Mouse (Mus musculus): ENCODE measurements around the gene Arpc5. TPM values are rescaled to one million over a fixed set of nuclear protein-coding genes. Genes with fewer than 3 reads are reported as not detected.

Gene Arpc5
- polyA plus RNA-seq, 1 experiment from 2014 or later: 380 TPM

- H3K27me3 ChIP-seq (ENCODE audit: control insufficient read depth, insufficient read depth, low read depth, low read length): no peaks in the 10 kb centered on the region
- no peak overlapping the region for H3K4me3 ChIP-seq (ENCODE audit: low read depth, low read length)
- H3K9me3 ChIP-seq (replicated peaks; ENCODE audit: control insufficient read depth, low read length, poor library complexity, severe bottlenecking): no peaks in the 10 kb centered on the region
- no peak for ATAC-seq
- no peak overlapping the region for H3K27ac ChIP-seq (ENCODE audit: low read length)
- H3K36me3 ChIP-seq (ENCODE audit: control insufficient read depth, insufficient read depth, low read length): no peaks in the 10 kb centered on the region
- no peak overlapping the region for H3K9ac ChIP-seq (ENCODE audit: low read depth, low read length)
- WGBS: 24% methylated on average over 4 of the region's 4 CpGs
- H3K4me2 ChIP-seq (ENCODE audit: low read length): no peak overlapping the region
- no peaks in the 10 kb centered on the region for H3K4me1 ChIP-seq (ENCODE audit: control insufficient read depth, insufficient read depth, low read length)
Observed at GRCm38 (mm10) chr1:152791269-152791668, 24.9 kb downstream of the Arpc5 start.

- no peaks in the 10 kb centered on the region for H3K4me1 ChIP-seq (ENCODE audit: control insufficient read depth, insufficient read depth, low read length)
- no peaks in the 10 kb centered on the region for H3K9me3 ChIP-seq (replicated peaks; ENCODE audit: control insufficient read depth, low read length, poor library complexity, severe bottlenecking)
- no peak for ATAC-seq
- no peak overlapping the region for H3K4me3 ChIP-seq (ENCODE audit: low read depth, low read length)
- H3K4me2 ChIP-seq (ENCODE audit: low read length): no peak overlapping the region
- 19% methylated on average over 12 of the region's 12 CpGs for WGBS
- H3K27ac ChIP-seq (ENCODE audit: low read length): no peak overlapping the region
- H3K27me3 ChIP-seq (ENCODE audit: control insufficient read depth, insufficient read depth, low read depth, low read length): no peaks in the 10 kb centered on the region
- H3K9ac ChIP-seq (ENCODE audit: low read depth, low read length): no peak overlapping the region
- H3K36me3 ChIP-seq (ENCODE audit: control insufficient read depth, insufficient read depth, low read length): no peaks in the 10 kb centered on the region
Observed at GRCm38 (mm10) chr1:152792736-152793494, 26.6 kb downstream of the Arpc5 start.

GRCm38 (mm10) chr1:152793495-152794130 is 27.3 kb downstream of the Arpc5 start:
- WGBS: 26% methylated on average over 6 of the region's 6 CpGs
- Histone ChIP-seq H3K27ac (ENCODE audit: low read length) (no peak overlapping the region), H3K9ac (ENCODE audit: low read depth, low read length) (no peak overlapping the region)

GRCm38 (mm10) chr1:152795688-152796255 is 29.4 kb downstream of the Arpc5 start:
- Histone ChIP-seq H3K27ac (ENCODE audit: low read length) (no peak overlapping the region), H3K9ac (ENCODE audit: low read depth, low read length) (no peak overlapping the region), H3K4me1 (ENCODE audit: control insufficient read depth, insufficient read depth, low read length) (0 out of 2 replicates have a peak, but pooled peaks cover 3% of the 10 kb centered on the region), H3K27me3 (ENCODE audit: control insufficient read depth, insufficient read depth, low read depth, low read length) (no peaks in the 10 kb centered on the region), H3K4me2 (ENCODE audit: low read length) (no peak overlapping the region), H3K36me3 (ENCODE audit: control insufficient read depth, insufficient read depth, low read length) (no peaks in the 10 kb centered on the region), H3K4me3 (ENCODE audit: low read depth, low read length) (no peak overlapping the region), H3K9me3 (replicated peaks; ENCODE audit: control insufficient read depth, low read length, poor library complexity, severe bottlenecking) (no peaks in the 10 kb centered on the region)
- WGBS: 69% methylated on average over 8 of the region's 8 CpGs
- no peak for ATAC-seq

More at GRCm38 (mm10) chr1:152793495-152794130, 27.3 kb downstream of the Arpc5 start:
- Histone ChIP-seq H3K36me3 (ENCODE audit: control insufficient read depth, insufficient read depth, low read length) (no peaks in the 10 kb centered on the region), H3K4me2 (ENCODE audit: low read length) (no peak overlapping the region), H3K27me3 (ENCODE audit: control insufficient read depth, insufficient read depth, low read depth, low read length) (no peaks in the 10 kb centered on the region), H3K4me1 (ENCODE audit: control insufficient read depth, insufficient read depth, low read length) (no peaks in the 10 kb centered on the region), H3K4me3 (ENCODE audit: low read depth, low read length) (no peak overlapping the region), H3K9me3 (replicated peaks; ENCODE audit: control insufficient read depth, low read length, poor library complexity, severe bottlenecking) (no peaks in the 10 kb centered on the region)
- ATAC-seq: no peak

- H3K4me2 ChIP-seq (ENCODE audit: low read length): no peak overlapping the region
- 79% methylated on average over 8 of the region's 8 CpGs for WGBS
- no peaks in the 10 kb centered on the region for H3K9me3 ChIP-seq (replicated peaks; ENCODE audit: control insufficient read depth, low read length, poor library complexity, severe bottlenecking)
Observed at GRCm38 (mm10) chr1:152796683-152797263, 30.4 kb downstream of the Arpc5 start.

GRCm38 (mm10) chr1:152798125-152798524 is 31.8 kb downstream of the Arpc5 start:
- Histone ChIP-seq H3K4me1 (ENCODE audit: control insufficient read depth, insufficient read depth, low read length) (0 out of 2 replicates have a peak, but pooled peaks cover 3% of the 10 kb centered on the region), H3K27ac (ENCODE audit: low read length) (no peak overlapping the region), H3K36me3 (ENCODE audit: control insufficient read depth, insufficient read depth, low read length) (no peaks in the 10 kb centered on the region), H3K9me3 (replicated peaks; ENCODE audit: control insufficient read depth, low read length, poor library complexity, severe bottlenecking) (no peaks in the 10 kb centered on the region), H3K27me3 (ENCODE audit: control insufficient read depth, insufficient read depth, low read depth, low read length) (no peaks in the 10 kb centered on the region), H3K4me3 (ENCODE audit: low read depth, low read length) (no peak overlapping the region), H3K4me2 (ENCODE audit: low read length) (no peak overlapping the region), H3K9ac (ENCODE audit: low read depth, low read length) (no peak overlapping the region)
- ATAC-seq: no peak
- WGBS: 89% methylated on average over 9 of the region's 9 CpGs

More at GRCm38 (mm10) chr1:152796683-152797263, 30.4 kb downstream of the Arpc5 start:
- Histone ChIP-seq H3K4me3 (ENCODE audit: low read depth, low read length) (no peak overlapping the region), H3K27ac (ENCODE audit: low read length) (no peak overlapping the region), H3K27me3 (ENCODE audit: control insufficient read depth, insufficient read depth, low read depth, low read length) (no peaks in the 10 kb centered on the region), H3K9ac (ENCODE audit: low read depth, low read length) (no peak overlapping the region), H3K4me1 (ENCODE audit: control insufficient read depth, insufficient read depth, low read length) (0 out of 2 replicates have a peak, but pooled peaks cover 3% of the 10 kb centered on the region), H3K36me3 (ENCODE audit: control insufficient read depth, insufficient read depth, low read length) (no peaks in the 10 kb centered on the region)
- ATAC-seq: no peak

- H3K9ac ChIP-seq (ENCODE audit: low read depth, low read length): no peak within 1 kb of the TSS
- ATAC-seq: peak; percentile 79
- H3K4me3 ChIP-seq (ENCODE audit: low read depth, low read length): no peak within 1 kb of the TSS
- H3K9me3 ChIP-seq (replicated peaks; ENCODE audit: control insufficient read depth, low read length, poor library complexity, severe bottlenecking): no peaks in the 10 kb centered on the region
- WGBS: 6% methylated on average over 2 of the region's 2 CpGs
- no peak within 1 kb of the TSS for H3K4me2 ChIP-seq (ENCODE audit: low read length)
- H3K36me3 ChIP-seq (ENCODE audit: control insufficient read depth, insufficient read depth, low read length): no peaks in the 10 kb centered on the region
- H3K27ac ChIP-seq (ENCODE audit: low read length): no peak within 1 kb of the TSS
- H3K27me3 ChIP-seq (ENCODE audit: control insufficient read depth, insufficient read depth, low read depth, low read length): no peaks in the 10 kb centered on the region
- H3K4me1 ChIP-seq (ENCODE audit: control insufficient read depth, insufficient read depth, low read length): 0 out of 2 replicates have a peak, but pooled peaks cover 3% of the 10 kb centered on the region
Observed at GRCm38 (mm10) chr1:152799897-152800296, 33.6 kb downstream of the Arpc5 start, which contains the start of gene Ncf2. Gene Ncf2, plus strand, starts transcription at chr1:152800194.

GRCm38 (mm10) chr1:152800633-152801176 is 34.4 kb downstream of the Arpc5 start:
- H3K36me3 ChIP-seq (ENCODE audit: control insufficient read depth, insufficient read depth, low read length): no peaks in the 10 kb centered on the region
- ATAC-seq: no peak
- WGBS: 87% methylated on average over 13 of the region's 13 CpGs

More at GRCm38 (mm10) chr1:152800633-152801176, 34.4 kb downstream of the Arpc5 start:
- no peak overlapping the region for H3K4me2 ChIP-seq (ENCODE audit: low read length)
- no peak overlapping the region for H3K9ac ChIP-seq (ENCODE audit: low read depth, low read length)
- H3K27ac ChIP-seq (ENCODE audit: low read length): no peak overlapping the region
- no peaks in the 10 kb centered on the region for H3K9me3 ChIP-seq (replicated peaks; ENCODE audit: control insufficient read depth, low read length, poor library complexity, severe bottlenecking)
- 0 out of 2 replicates have a peak, but pooled peaks cover 3% of the 10 kb centered on the region for H3K4me1 ChIP-seq (ENCODE audit: control insufficient read depth, insufficient read depth, low read length)
- no peaks in the 10 kb centered on the region for H3K27me3 ChIP-seq (ENCODE audit: control insufficient read depth, insufficient read depth, low read depth, low read length)
- H3K4me3 ChIP-seq (ENCODE audit: low read depth, low read length): no peak overlapping the region
